Comparison of ENCODE assay signal across 15 mouse cellular contexts in the genomic region with DNA sequence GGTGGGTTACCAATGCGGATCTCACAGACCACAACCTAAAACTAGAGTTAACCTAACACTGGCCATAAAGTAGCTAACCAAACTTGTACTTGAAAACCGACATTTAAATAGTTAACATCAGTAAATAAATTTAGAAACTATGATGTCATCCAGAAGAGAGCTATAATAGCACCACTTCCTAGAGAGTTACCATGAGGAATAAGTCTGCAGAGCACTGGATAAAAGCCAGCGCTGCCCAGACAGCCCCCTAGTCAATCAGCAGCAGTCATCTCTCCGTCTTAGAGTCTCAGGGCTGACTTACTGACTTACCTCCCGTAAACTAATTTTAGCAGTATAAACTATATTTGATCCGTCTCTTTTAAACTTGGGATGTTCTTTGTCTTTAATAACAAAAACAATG. TPM values are rescaled to one million over a fixed set of nuclear protein-coding genes. Genes with fewer than 3 reads are reported as not detected.
"Had no signal": no experiment of that assay in that cellular context is flagged by ENCODE, and none has a peak within 500 bp of the region (broad histone marks: within the 10 kb centered on the region; RNA-seq: fewer than 3 reads in every experiment).

No protein-coding gene starts in this region.

- H3K4me3 ChIP-seq: left cerebral cortex, adult 2 months; limb, embryonic 15.5 days; liver, embryonic 12.5 days; midbrain, embryonic 12.5 days; neural tube, embryonic 13.5 days had no signal

- DNase-seq: kidney, adult 8-10 months; kidney, postnatal 25 days; lung, postnatal 14 days; retina, postnatal 1 day; right cerebral cortex, postnatal 4 days; spleen, adult 18-20 months; thymus, adult 18-20 months; thymus, postnatal 25 days had no signal

- H3K27ac ChIP-seq: left cerebral cortex, adult 2 months; limb, embryonic 15.5 days; liver, embryonic 12.5 days; midbrain, embryonic 12.5 days; neural tube, embryonic 13.5 days had no signal

- H3K27me3 ChIP-seq: limb, embryonic 15.5 days; liver, embryonic 12.5 days; midbrain, embryonic 12.5 days; neural tube, embryonic 13.5 days had no signal

- H3K9me3 ChIP-seq: limb, embryonic 15.5 days; liver, embryonic 12.5 days; midbrain, embryonic 12.5 days; neural tube, embryonic 13.5 days had no signal

- ATAC-seq: liver, embryonic 12.5 days; midbrain, embryonic 16.5 days had no signal

- H3K4me2 ChIP-seq: limb, embryonic 15.5 days; liver, embryonic 12.5 days; midbrain, embryonic 12.5 days; neural tube, embryonic 13.5 days had no signal

- H3K9ac ChIP-seq: limb, embryonic 15.5 days; liver, embryonic 12.5 days; midbrain, embryonic 12.5 days; neural tube, embryonic 13.5 days had no signal

RNA-seq across cellular contexts. Expression of gene Gipc2, which starts 20.1 kb away (rescaled TPM):
- total RNA-seq: megakaryocyte-erythroid progenitor cell, adult 5-6 weeks had no signal
